Mouse (Mus musculus) lung, embryonic 16.5 days (tissue): Measurements from ENCODE around the gene Ciita. TPM values are rescaled to one million over a fixed set of nuclear protein-coding genes. Genes with fewer than 3 reads are reported as not detected.

Experiments used
- ATAC-seq: fragments of 200-750 bp; cut with Nextera tagmentation; 2 replicates; pipeline ENCODE4 v1.8.0; 2017; ENCODE audit warnings: low read depth, mild to moderate bottlenecking, moderate library complexity
- H3K27ac ChIP-seq: fragments of 300-500 bp; sonication (generic); 2 replicates; pipeline ENCODE4 v1.5.1; 2014; ENCODE audit warnings: mild to moderate bottlenecking, control low read depth, low read length
- H3K27me3 ChIP-seq: fragments of 300-500 bp; sonication (generic); 2 replicates; pipeline ENCODE4 v1.6.1; 2014; ENCODE audit warnings: low read depth, low read length, mixed read lengths; ENCODE audit not compliant: control insufficient read depth, insufficient read depth
- H3K36me3 ChIP-seq: fragments of 300-500 bp; sonication (generic); 2 replicates; pipeline ENCODE4 v1.6.1; 2014; ENCODE audit warnings: low read length; ENCODE audit not compliant: control insufficient read depth, insufficient read depth
- H3K4me1 ChIP-seq: fragments of 300-500 bp; sonication (generic); replicated peaks from 2 replicates; pipeline ENCODE4 v1.6.1; 2014; ENCODE audit warnings: low read length, mixed read lengths; ENCODE audit not compliant: control insufficient read depth, insufficient read depth
- H3K4me2 ChIP-seq: fragments of 300-500 bp; sonication (generic); 2 replicates; pipeline ENCODE4 v1.6.1; 2014; ENCODE audit warnings: low read depth, low read length, control low read depth
- H3K4me3 ChIP-seq: fragments of 300-500 bp; sonication (generic); 2 replicates; pipeline ENCODE4 v1.5.1; 2014; ENCODE audit warnings: mild to moderate bottlenecking, low read length, control low read depth
- H3K9ac ChIP-seq: fragments of 300-500 bp; sonication (generic); 2 replicates; pipeline ENCODE4 v1.6.1; 2014; ENCODE audit warnings: low read length, control low read depth
- H3K9me3 ChIP-seq: fragments of 300-500 bp; sonication (generic); 2 replicates; pipeline ENCODE4 v1.6.1; 2016; ENCODE audit warnings: low read length; ENCODE audit not compliant: control insufficient read depth
- WGBS: fragments of 180-500 bp; shearing (Covaris S2); extraction: QIAGEN DNeasy Blood & Tissue Kit; methylation state at CpG from one replicate; pipeline ENCODE4 v1.1.7; 2014; 5-methylcytosine and 5-hydroxymethylcytosine counted together
- polyA plus RNA-seq: library from polyadenylated mRNA; unstranded; fragments of >200 nt; fragmentation: Nextera tagmentation; extraction: Ambion mirVana; gene quantifications from 2 replicates; pipeline ENCODE4 v1.2.1, GENCODE M21; 2015

The Ciita gene
- polyA plus RNA-seq, 1 experiment from 2014 or later = 0.92 TPM

DNA sequence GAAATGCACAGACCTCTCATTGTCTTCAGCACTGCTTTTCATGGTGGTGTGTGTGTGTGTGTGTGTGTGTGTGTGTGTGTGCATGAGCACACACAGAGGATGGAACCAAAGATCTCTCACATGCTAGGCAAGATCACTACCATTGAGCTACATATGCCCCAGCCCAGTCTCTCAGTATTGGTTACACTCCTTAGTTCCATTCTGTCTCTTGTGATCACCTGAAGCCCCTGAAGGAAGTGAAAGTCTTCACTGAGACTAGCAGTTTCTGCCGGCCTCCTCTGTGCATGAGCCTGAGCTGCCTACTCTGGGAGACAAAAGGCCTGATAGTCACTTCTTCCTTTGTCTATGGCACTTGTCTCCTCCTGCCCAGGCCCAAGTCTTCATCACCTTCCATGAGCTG, 19.3 kb downstream of the Ciita start:
- Histone ChIP-seq H3K9ac (no peak overlapping the region), H3K27ac (no peak overlapping the region)
- WGBS = 40% methylated on average over 1 of the region's 1 CpGs

DNA sequence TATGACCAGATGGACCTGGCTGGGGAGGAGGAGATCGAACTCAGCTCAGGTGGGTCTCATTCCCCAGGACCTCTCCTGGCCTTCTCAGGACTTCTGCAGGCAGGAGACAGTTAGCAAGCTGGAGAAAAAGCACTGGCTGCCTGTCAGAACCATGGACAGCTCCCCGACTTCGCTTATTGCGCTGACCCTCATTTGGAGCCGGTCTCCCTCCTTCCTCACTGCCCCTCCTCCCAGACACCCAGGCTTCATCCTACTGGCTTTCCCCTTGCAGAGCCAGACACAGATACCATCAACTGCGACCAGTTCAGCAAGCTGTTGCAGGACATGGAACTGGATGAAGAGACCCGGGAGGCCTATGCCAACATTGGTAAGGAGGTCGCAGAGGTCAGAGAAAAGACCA, 22.0 kb downstream of the Ciita start:
- Histone ChIP-seq H3K27ac (no peak overlapping the region), H3K36me3 (no peaks in the 10 kb centered on the region), H3K4me3 (no peak overlapping the region), H3K27me3 (no peaks in the 10 kb centered on the region), H3K9ac (no peak overlapping the region), H3K4me1 (no peaks in the 10 kb centered on the region), H3K9me3 (no peaks in the 10 kb centered on the region), H3K4me2 (no peak overlapping the region)
- 10% methylated on average over 8 of the region's 8 CpGs for WGBS
- ATAC-seq = 0 out of 2 replicates have a peak, but pooled peaks have one; percentile 26

More for the DNA sequence above, 19.3 kb downstream of the Ciita start:
- ATAC-seq = no peak
- Histone ChIP-seq H3K36me3 (no peaks in the 10 kb centered on the region), H3K27me3 (no peaks in the 10 kb centered on the region), H3K4me1 (no peaks in the 10 kb centered on the region), H3K4me2 (no peak overlapping the region), H3K4me3 (no peak overlapping the region), H3K9me3 (no peaks in the 10 kb centered on the region)

DNA sequence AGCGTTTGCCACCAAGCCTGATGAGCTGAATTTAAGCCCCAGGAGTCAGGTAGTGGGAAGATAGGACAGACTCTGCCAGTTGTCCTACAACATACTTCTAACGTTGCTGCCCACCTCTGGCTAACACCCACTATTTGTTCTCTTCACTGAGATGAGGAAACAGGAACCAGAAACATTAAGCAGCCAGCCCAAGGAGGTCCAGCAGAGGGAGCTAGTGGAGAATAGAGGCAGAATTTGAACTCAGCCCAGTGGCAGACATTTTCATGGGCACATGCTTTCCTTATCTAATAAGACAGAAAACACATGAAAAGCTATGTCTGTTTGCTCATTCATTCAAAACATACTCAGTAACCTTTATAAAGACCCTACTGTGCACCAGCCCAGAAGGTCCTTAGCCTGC, 23.2 kb downstream of the Ciita start:
- WGBS = 63% methylated on average over 2 of the region's 2 CpGs
- no peaks in the 10 kb centered on the region for H3K36me3 ChIP-seq
- no peak overlapping the region for H3K27ac ChIP-seq
- no peak overlapping the region for H3K4me3 ChIP-seq
- H3K4me2 ChIP-seq = no peak overlapping the region
- no peaks in the 10 kb centered on the region for H3K27me3 ChIP-seq
- no peak overlapping the region for H3K9ac ChIP-seq
- H3K9me3 ChIP-seq = no peaks in the 10 kb centered on the region
- H3K4me1 ChIP-seq = no peaks in the 10 kb centered on the region
- ATAC-seq = no peak

DNA sequence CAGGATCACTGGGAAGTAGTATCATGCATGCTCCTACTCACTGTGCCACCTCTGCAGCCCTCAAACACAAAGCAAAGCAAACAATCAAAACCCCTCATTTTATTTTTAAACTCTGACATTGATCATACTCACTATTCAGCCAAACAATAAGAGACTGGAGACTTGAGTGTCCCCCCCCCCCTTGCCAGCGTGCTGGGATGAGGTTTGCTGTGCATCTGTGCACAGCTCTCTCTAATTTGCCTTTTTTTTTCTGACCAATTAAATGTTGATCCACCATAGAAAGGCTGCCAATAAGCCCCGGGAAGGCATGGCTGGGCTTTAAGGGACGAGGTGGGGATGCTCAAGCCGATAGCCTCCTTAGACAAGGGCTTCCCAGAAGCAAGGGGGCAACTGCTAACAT, 27.6 kb downstream of the Ciita start:
- 68% methylated on average over 4 of the region's 4 CpGs for WGBS
- Histone ChIP-seq H3K4me2 (no peak overlapping the region), H3K4me1 (no peaks in the 10 kb centered on the region), H3K9ac (no peak overlapping the region), H3K36me3 (no peaks in the 10 kb centered on the region), H3K27me3 (no peaks in the 10 kb centered on the region), H3K9me3 (no peaks in the 10 kb centered on the region), H3K4me3 (no peak overlapping the region), H3K27ac (no peak overlapping the region)
- ATAC-seq = no peak

DNA sequence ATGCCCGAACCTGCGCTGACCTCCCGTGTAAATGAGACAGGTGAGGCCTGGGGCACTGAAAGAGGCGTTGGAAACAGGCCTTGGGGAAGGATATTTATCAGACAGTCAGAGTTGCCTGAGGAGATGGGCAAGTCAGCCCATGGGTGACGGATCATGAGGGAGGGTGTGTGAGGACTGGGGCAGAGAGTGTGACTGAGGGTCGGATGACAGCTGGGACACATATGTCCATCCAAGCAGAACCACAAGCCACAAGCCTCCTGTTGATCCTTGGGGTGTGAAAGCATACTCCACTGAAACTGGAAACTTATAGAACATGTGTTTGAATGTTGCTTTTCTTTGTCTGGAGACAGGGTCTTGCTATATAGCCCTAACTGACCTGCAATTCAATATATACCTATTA, 28.8 kb downstream of the Ciita start:
- Histone ChIP-seq H3K27me3 (no peaks in the 10 kb centered on the region), H3K9ac (no peak overlapping the region), H3K9me3 (no peaks in the 10 kb centered on the region), H3K4me2 (no peak overlapping the region), H3K4me1 (no peaks in the 10 kb centered on the region), H3K27ac (no peak overlapping the region), H3K36me3 (no peaks in the 10 kb centered on the region), H3K4me3 (no peak overlapping the region)
- whole genome bisulfite sequencing = 46% methylated on average over 6 of the region's 6 CpGs
- ATAC-seq = no peak

DNA sequence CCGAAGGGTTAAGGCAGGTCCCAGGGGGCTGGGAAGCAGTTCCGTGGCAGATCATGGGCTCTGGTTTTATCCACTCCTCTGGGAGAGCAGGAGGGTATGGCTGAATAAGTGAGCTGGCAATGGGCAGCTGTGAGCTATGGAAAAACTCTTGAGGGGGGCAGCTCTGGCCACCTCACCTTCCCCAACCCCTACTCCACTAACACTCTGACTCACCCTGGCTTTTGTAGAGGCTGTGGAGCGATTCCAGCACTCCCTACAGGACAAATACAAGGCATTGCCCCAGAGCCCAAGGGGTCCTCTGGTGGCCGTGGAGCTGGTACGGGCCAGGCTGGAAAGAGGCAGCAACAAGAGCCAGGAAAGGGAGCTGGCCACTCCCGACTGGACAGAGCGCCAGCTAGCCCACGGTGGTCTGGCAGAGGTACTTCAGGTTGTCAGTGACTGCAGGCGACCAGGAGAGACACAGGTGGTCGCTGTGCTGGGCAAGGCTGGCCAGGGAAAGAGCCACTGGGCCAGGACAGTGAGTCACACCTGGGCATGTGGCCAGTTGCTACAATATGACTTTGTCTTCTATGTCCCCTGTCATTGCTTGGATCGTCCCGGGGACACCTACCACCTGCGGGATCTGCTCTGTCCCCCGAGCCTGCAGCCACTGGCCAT, 30.7 kb downstream of the Ciita start:
- Histone ChIP-seq H3K4me3 (no peak overlapping the region), H3K9me3 (no peaks in the 10 kb centered on the region), H3K36me3 (no peaks in the 10 kb centered on the region), H3K27me3 (no peaks in the 10 kb centered on the region), H3K9ac (no peak overlapping the region), H3K27ac (no peak overlapping the region), H3K4me2 (no peak overlapping the region), H3K4me1 (no peaks in the 10 kb centered on the region)
- ATAC-seq = no peak
- WGBS = 46% methylated on average over 14 of the region's 14 CpGs

DNA sequence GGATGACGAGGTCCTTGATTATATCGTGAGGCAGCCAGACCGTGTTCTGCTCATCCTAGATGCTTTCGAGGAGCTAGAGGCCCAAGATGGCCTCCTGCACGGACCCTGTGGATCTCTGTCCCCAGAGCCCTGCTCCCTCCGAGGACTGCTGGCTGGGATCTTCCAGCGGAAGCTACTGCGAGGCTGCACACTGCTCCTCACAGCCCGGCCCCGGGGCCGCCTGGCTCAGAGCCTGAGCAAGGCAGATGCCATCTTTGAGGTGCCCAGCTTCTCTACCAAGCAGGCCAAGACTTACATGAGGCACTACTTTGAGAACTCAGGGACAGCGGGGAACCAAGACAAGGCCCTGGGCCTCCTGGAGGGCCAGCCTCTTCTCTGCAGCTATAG, 31.3 kb downstream of the Ciita start:
- 82% methylated on average over 12 of the region's 12 CpGs for WGBS

DNA sequence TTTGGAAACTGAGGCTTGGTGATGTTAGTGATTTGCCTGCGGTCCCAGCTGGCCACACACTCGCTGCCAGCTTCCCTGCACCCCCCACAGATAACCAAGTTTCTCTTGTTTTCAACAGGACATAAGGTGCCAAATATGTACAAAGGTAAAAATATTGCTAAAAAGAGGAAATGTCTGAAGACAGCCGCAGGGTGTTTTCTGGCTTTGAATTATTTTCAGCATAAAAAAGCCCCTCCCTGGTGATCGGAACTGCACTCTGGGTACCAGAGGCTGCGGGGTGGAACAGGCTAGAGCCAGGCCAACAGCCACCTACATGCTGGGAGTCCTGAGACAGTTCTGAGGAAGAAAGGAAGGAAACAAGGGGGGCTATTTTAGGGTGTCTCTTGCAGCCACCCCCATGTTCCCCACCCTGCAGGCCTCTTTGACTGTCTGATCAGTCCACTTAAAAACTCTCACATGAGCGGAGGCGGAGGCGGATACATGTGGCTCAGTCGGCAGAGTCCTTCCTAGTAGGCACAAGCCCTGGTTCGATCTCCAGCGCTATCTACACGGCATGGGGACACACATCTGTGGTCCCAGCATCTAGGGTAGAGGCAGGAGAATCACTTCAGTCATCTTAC, 36.2 kb downstream of the Ciita start:
- Histone ChIP-seq H3K9ac (no peak overlapping the region), H3K27ac (no peak overlapping the region), H3K9me3 (no peaks in the 10 kb centered on the region), H3K4me2 (no peak overlapping the region), H3K36me3 (no peaks in the 10 kb centered on the region), H3K27me3 (no peaks in the 10 kb centered on the region), H3K4me1 (no peaks in the 10 kb centered on the region), H3K4me3 (no peak overlapping the region)
- WGBS = 80% methylated on average over 12 of the region's 12 CpGs
- no peak for ATAC-seq

More for the DNA sequence above, 31.3 kb downstream of the Ciita start:
- no peak for ATAC-seq
- H3K9ac ChIP-seq = no peak overlapping the region
- no peaks in the 10 kb centered on the region for H3K27me3 ChIP-seq
- no peaks in the 10 kb centered on the region for H3K36me3 ChIP-seq
- no peaks in the 10 kb centered on the region for H3K4me1 ChIP-seq
- no peaks in the 10 kb centered on the region for H3K9me3 ChIP-seq
- no peak overlapping the region for H3K4me3 ChIP-seq
- no peak overlapping the region for H3K4me2 ChIP-seq
- H3K27ac ChIP-seq = no peak overlapping the region

DNA sequence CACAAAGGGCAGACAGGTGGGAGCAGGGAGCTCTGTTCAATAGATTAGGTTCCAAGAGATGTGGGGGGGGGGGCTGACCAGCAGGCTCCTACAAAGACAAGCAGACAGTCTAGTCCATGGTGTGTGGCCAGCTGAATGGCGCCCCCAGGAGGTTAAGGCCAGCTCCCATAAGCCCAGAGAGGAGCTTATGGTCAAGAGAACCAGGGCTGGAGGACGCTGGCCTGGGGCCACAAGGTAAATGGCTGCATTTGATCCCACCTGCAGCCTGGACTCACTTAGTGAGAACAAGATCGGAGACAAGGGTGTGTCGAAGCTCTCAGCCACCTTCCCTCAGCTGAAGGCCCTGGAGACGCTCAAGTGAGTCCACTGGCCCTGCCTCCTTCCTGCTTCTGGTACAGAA, 38.2 kb downstream of the Ciita start:
- H3K36me3 ChIP-seq = no peaks in the 10 kb centered on the region
- no peak overlapping the region for H3K4me3 ChIP-seq
- H3K27me3 ChIP-seq = no peaks in the 10 kb centered on the region
- no peak for ATAC-seq
- no peak overlapping the region for H3K27ac ChIP-seq
- WGBS = 39% methylated on average over 5 of the region's 5 CpGs
- 0 out of 2 replicates have a peak, but pooled peaks cover 3% of the 10 kb centered on the region for H3K4me1 ChIP-seq
- H3K9me3 ChIP-seq = no peaks in the 10 kb centered on the region
- H3K4me2 ChIP-seq = no peak overlapping the region
- H3K9ac ChIP-seq = no peak overlapping the region
